Mouse (Mus musculus) E14TG2a.4 (cell line): ENCODE data around the gene Tmem238l.

Experiments
- CTCF ChIP-seq: conservative IDR thresholded peaks from 2 replicates; pipeline ENCODE4 v1.5.1; 2014; ENCODE audit warnings: low read length
- NANOG ChIP-seq: IDR thresholded peaks from 2 replicates; pipeline ENCODE4 v1.6.1; 2014; ENCODE audit warnings: borderline replicate concordance, low read length, mixed read lengths
- POU5F1 ChIP-seq: IDR thresholded peaks from 2 replicates; pipeline ENCODE4 v1.6.1; 2014; ENCODE audit warnings: low read length, borderline replicate concordance

DNA sequence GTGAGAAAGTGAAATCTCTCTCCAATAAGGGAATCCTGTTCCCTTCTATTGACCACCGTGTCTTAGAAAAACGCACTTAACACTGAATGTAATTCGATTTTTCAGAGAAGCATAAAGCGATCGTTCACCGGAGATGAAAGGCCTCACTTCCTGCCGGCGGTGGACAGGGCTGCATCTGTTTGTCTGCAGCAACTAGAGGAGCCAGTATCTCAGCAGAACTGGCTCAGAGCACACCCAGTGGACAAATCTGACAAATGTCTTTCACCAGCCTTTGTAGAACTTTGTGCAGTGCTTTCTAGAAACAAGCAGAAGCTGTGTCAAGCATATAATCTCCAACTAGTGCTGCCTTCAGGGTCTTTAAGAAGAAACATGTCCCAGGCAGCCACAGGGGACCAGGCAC, 54.0 kb downstream of the Tmem238l start:
- TF ChIP-seq CTCF, result no peak
- no peak for TF ChIP-seq NANOG
- TF ChIP-seq POU5F1, result no peak
